Mouse (Mus musculus) hindbrain, embryonic 14.5 days (tissue): ENCODE data around the gene Sh3d21. TPM values are rescaled to one million over a fixed set of nuclear protein-coding genes. Genes with fewer than 3 reads are reported as not detected.

Experiments used
- ATAC-seq: fragments of 200-750 bp; cut with Nextera tagmentation; 2 replicates; pipeline ENCODE4 v1.8.0; 2017; ENCODE audit warnings: moderate number of reproducible peaks, mild to moderate bottlenecking, moderate TSS enrichment, moderate library complexity; ENCODE audit not compliant: low FRiP score
- DNase-seq: peaks from one replicate; pipeline ENCODE4 v3.0.0-alpha.2; 2015; ENCODE audit warnings: low spot score
- H3K27ac ChIP-seq: fragments of 300-500 bp; sonication (generic); 2 replicates; pipeline ENCODE4 v1.5.1; 2014; ENCODE audit warnings: mild to moderate bottlenecking, moderate library complexity
- H3K27me3 ChIP-seq: fragments of 300-500 bp; sonication (generic); 2 replicates; pipeline ENCODE4 v1.6.1; 2014; ENCODE audit warnings: mild to moderate bottlenecking, low read length, mixed read lengths; ENCODE audit not compliant: control insufficient read depth, insufficient read depth
- H3K36me3 ChIP-seq: fragments of 300-500 bp; sonication (generic); replicated peaks from 2 replicates; pipeline ENCODE4 v1.6.1; 2014; ENCODE audit not compliant: control insufficient read depth, insufficient read depth
- H3K4me1 ChIP-seq: fragments of 300-500 bp; sonication (generic); replicated peaks from 2 replicates; pipeline ENCODE4 v1.6.1; 2014; ENCODE audit warnings: antibody characterized with exemption, low read length, mixed read lengths; ENCODE audit not compliant: control insufficient read depth, insufficient read depth
- H3K4me2 ChIP-seq: fragments of 300-500 bp; sonication (generic); replicated peaks from 2 replicates; pipeline ENCODE4 v1.6.1; 2014; ENCODE audit warnings: mild to moderate bottlenecking, moderate library complexity
- H3K4me3 ChIP-seq: fragments of 300-500 bp; sonication (generic); replicated peaks from 2 replicates; pipeline ENCODE4 v1.5.1; 2014; ENCODE audit warnings: mild to moderate bottlenecking, low read length
- H3K9ac ChIP-seq: fragments of 300-500 bp; sonication (generic); 2 replicates; pipeline ENCODE4 v1.6.1; 2014
- H3K9me3 ChIP-seq: fragments of 300-500 bp; sonication (generic); 2 replicates; pipeline ENCODE4 v1.6.1; 2016; ENCODE audit warnings: low read length; ENCODE audit not compliant: control insufficient read depth
- WGBS: fragments of 180-500 bp; shearing (Covaris S2); extraction: QIAGEN DNeasy Blood & Tissue Kit; methylation state at CpG from one replicate; pipeline ENCODE4 v1.1.7; 2014; 5-methylcytosine and 5-hydroxymethylcytosine counted together
- polyA plus RNA-seq: library from polyadenylated mRNA; unstranded; fragments of >200 nt; fragmentation: Nextera tagmentation; extraction: Ambion mirVana; gene quantifications from 2 replicates; pipeline ENCODE4 v1.2.1, GENCODE M21; 2014

Gene Sh3d21
- 1.1 TPM in 2 replicates for polyA plus RNA-seq

GRCm38 (mm10) chr4:126163067-126163659 lies at the start of gene Sh3d21:
Sh3d21 (minus strand) TSS chr4:126163491.
- 0 out of 2 replicates have a peak, but pooled peaks have one; percentile 9 for ATAC-seq
- Histone ChIP-seq H3K4me1 (peaks cover 9% of the 10 kb centered on the region; the same call in 1 of the 2 replicates), H3K36me3 (peaks cover 29% of the 10 kb centered on the region), H3K4me2 (peak within 1 kb of the TSS; percentile 97), H3K4me3 (peak within 1 kb of the TSS; percentile 46), H3K27me3 (no peaks in the 10 kb centered on the region), H3K27ac (0 out of 2 replicates have a peak within 1 kb of the TSS, but pooled peaks have one; percentile 32), H3K9me3 (no peaks in the 10 kb centered on the region), H3K9ac (peak within 1 kb of the TSS; percentile 71)
- 9% methylated on average over 22 of the region's 22 CpGs for WGBS
- DNase-seq: no peak

- WGBS: 59% methylated on average over 6 of the region's 6 CpGs
- DNase-seq: no peak
- Histone ChIP-seq H3K4me3 (no peak overlapping the region), H3K4me2 (no peak overlapping the region), H3K27ac (no peak overlapping the region), H3K4me1 (peaks cover 5% of the 10 kb centered on the region; the same call in 1 of the 2 replicates), H3K9ac (no peak overlapping the region), H3K27me3 (no peaks in the 10 kb centered on the region), H3K36me3 (no peaks in the 10 kb centered on the region), H3K9me3 (no peaks in the 10 kb centered on the region)
- no peak for ATAC-seq
These were observed 43.8 kb upstream of the Sh3d21 start for GRCm38 (mm10) chr4:126207081-126207480.

DNA sequence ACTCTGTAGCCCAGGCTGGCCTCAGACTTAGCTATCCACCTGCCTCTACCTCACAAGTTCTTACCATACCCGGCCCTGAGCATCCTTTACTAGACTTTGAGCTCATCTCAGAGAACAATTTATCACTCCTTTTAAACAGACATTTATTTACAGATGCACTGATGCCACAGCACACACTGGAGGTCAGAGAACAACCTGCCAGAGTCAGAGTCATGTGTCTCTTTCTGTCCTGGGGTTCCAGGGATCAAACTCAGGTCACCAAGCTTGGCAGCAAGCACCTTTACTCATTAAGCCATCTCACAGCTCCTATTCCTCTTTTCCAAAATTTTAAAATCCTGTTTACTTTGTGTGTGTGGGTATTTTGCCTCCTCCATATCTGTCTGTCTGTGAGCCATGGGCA lies 42.1 kb upstream of the Sh3d21 start:
- Histone ChIP-seq H3K27ac (no peak overlapping the region), H3K4me2 (no peak overlapping the region), H3K9me3 (no peaks in the 10 kb centered on the region), H3K4me1 (peaks cover 16% of the 10 kb centered on the region), H3K27me3 (no peaks in the 10 kb centered on the region), H3K9ac (no peak overlapping the region), H3K36me3 (peaks cover 3% of the 10 kb centered on the region; the same call in 1 of the 2 replicates), H3K4me3 (no peak overlapping the region)
- DNase-seq (no peak), ATAC-seq (no peak)
- 84% methylated on average over 1 of the region's 1 CpGs for WGBS

- Histone ChIP-seq H3K27ac (no peak overlapping the region), H3K4me2 (no peak overlapping the region), H3K9me3 (no peaks in the 10 kb centered on the region), H3K36me3 (peaks cover 5% of the 10 kb centered on the region; the same call in 1 of the 2 replicates), H3K9ac (no peak overlapping the region), H3K27me3 (no peaks in the 10 kb centered on the region), H3K4me3 (no peak overlapping the region), H3K4me1 (peaks cover 23% of the 10 kb centered on the region)
- ATAC-seq (no peak), DNase-seq (no peak)
- 92% methylated on average over 12 of the region's 12 CpGs for WGBS
These were observed 41.5 kb upstream of the Sh3d21 start for GRCm38 (mm10) chr4:126204661-126205230.

- Histone ChIP-seq H3K4me2 (no peak overlapping the region), H3K9ac (no peak overlapping the region), H3K4me3 (no peak overlapping the region), H3K4me1 (peaks cover 26% of the 10 kb centered on the region), H3K9me3 (no peaks in the 10 kb centered on the region), H3K27me3 (no peaks in the 10 kb centered on the region), H3K36me3 (peaks cover 5% of the 10 kb centered on the region; the same call in 1 of the 2 replicates), H3K27ac (no peak overlapping the region)
- WGBS: 84% methylated on average over 8 of the region's 8 CpGs
- DNase-seq (no peak), ATAC-seq (no peak)
These were observed 40.7 kb upstream of the Sh3d21 start for GRCm38 (mm10) chr4:126204016-126204415.

DNA sequence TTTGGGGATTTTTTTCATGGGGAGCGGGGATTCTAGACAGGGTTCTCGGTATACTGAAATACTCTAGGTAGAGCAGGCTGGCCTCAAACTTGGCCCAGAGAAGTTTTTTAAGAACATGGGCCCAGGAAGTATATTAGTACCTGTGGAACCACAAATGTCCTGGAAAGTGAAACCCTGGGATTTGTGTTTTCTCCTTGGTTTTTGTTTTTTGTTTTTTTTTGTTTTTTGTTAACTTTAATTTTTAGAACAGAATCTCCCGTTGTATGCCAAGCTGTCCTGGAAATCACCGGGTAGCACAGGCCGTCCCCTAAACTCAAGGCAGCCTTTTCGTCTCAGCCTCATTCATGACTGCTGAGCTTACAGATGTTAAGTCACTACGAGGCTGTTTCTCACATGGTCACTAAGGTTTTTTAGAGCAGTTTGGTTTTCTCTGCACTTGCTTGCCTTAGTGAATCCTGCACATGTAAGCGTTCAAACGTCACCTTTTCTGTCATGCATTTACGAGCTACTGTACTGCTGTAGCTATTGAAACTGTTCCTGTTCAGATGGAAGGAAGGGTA lies 40.1 kb upstream of the Sh3d21 start:
- 77% methylated on average over 10 of the region's 10 CpGs for WGBS

GRCm38 (mm10) chr4:126202303-126203181 lies 39.3 kb upstream of the Sh3d21 start, which contains the start of gene Thrap3:
Thrap3 (minus strand) TSS chr4:126202760.
- DNase-seq: peak; percentile 97
- no peaks in the 10 kb centered on the region for H3K27me3 ChIP-seq
- peak within 1 kb of the TSS; percentile 88 for H3K9ac ChIP-seq
- peaks cover 5% of the 10 kb centered on the region; the same call in 1 of the 2 replicates for H3K36me3 ChIP-seq
- H3K9me3 ChIP-seq: no peaks in the 10 kb centered on the region
- H3K4me1 ChIP-seq: peaks cover 28% of the 10 kb centered on the region
- under 1% methylated on average over 72 of the region's 75 CpGs for WGBS
- peak within 1 kb of the TSS; percentile 79 for H3K4me2 ChIP-seq
- ATAC-seq: peak; percentile 99
- peak within 1 kb of the TSS; percentile 97 for H3K27ac ChIP-seq
- peak within 1 kb of the TSS; percentile 84 for H3K4me3 ChIP-seq

More for the DNA sequence above, 40.1 kb upstream of the Sh3d21 start:
- no peak for DNase-seq
- Histone ChIP-seq H3K9ac (peak overlapping the region; percentile 88), H3K27ac (peak overlapping the region; percentile 97), H3K36me3 (peaks cover 5% of the 10 kb centered on the region; the same call in 1 of the 2 replicates), H3K4me2 (peak overlapping the region; percentile 79), H3K4me3 (peak overlapping the region; percentile 84), H3K4me1 (peaks cover 28% of the 10 kb centered on the region), H3K9me3 (no peaks in the 10 kb centered on the region), H3K27me3 (no peaks in the 10 kb centered on the region)
- no peak for ATAC-seq

DNA sequence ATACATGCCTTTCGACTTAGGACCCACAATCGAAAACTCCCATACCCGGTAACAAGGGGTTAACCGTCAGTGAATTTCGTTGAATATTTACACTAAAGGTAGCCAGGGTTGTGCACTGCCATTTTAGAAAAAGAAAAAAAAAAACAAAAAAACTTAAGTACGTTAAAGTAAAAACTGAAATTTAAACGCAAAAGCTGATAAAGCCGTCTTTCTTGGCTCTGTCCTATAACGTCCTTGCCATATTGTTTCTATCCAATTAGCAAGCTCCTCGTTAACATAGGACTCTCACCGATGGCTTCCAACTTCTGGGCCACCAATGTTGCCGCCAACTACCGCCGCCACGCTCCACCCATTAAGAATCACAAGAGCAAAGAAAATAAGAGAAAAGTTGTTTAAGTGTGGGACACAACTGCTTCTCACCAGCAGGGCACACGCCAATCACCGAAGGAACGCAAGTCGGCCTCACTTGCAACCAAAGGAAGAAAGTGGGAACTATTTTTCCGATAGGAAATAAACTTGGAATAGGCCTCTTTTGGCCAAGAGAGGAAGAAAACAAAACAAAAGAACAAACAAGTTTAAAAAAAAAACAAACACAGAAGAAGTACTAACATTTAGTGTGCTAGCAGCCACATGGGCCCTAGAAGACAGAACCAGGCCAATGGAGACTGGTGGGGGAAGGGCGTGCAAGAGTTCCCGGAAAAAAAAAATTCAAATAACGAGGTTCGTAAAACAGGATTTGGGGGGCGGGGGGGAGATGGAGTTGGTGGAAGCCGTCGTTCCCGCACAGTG lies 38.4 kb upstream of the Sh3d21 start:
- H3K9ac ChIP-seq: peak overlapping the region; percentile 88
- H3K9me3 ChIP-seq: no peaks in the 10 kb centered on the region
- H3K27ac ChIP-seq: peak overlapping the region; percentile 97
- ATAC-seq (no peak), DNase-seq (peak; percentile 50)
- peak overlapping the region; percentile 79 for H3K4me2 ChIP-seq
- under 1% methylated on average over 28 of the region's 28 CpGs for WGBS
- peak overlapping the region; percentile 84 for H3K4me3 ChIP-seq
- no peaks in the 10 kb centered on the region for H3K27me3 ChIP-seq
- H3K4me1 ChIP-seq: peaks cover 28% of the 10 kb centered on the region
- peaks cover 5% of the 10 kb centered on the region; the same call in 1 of the 2 replicates for H3K36me3 ChIP-seq
